Mouse (Mus musculus): Measurements from ENCODE around the gene Srsf4. TPM values are rescaled to one million over a fixed set of nuclear protein-coding genes. Genes with fewer than 3 reads are reported as not detected.

The Srsf4 gene
- polyA plus RNA-seq, 1 experiment from 2014 or later: 142 TPM

DNA sequence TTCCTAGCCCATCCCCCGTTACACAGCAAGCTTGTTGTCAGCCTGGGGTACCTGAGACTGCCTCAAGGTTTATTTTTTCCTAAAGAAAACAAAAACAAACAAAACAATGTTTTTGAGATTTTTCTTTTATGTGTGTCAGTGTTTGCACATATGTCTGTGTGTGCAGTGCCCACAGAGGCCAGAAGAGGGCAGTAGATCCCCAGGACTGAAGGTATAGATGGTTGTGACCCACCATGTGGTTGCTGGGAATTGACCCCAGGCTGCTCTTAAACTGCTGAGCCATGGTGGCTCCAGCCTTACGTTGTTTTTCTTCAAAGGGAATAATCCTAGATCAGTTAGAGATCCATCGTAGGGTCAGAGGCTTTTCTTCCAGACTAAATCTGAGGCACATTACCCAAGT is 34.5 kb downstream of the Srsf4 start:
- Histone ChIP-seq H3K27ac (replicated peaks) (no peak overlapping the region), H3K36me3 (replicated peaks) (peaks cover 40% of the 10 kb centered on the region), H3K9me3 (0 out of 2 replicates have a peak, but pooled peaks cover 3% of the 10 kb centered on the region), H3K27me3 (replicated peaks; ENCODE audit: low read depth, poor library complexity, severe bottlenecking) (peaks cover 20% of the 10 kb centered on the region), H3K4me3 (no peak overlapping the region), H3K4me1 (peaks cover 24% of the 10 kb centered on the region)
- no peak for DNase-seq (ENCODE audit: low spot score)
- 87% methylated on average over 3 of the region's 3 CpGs for WGBS

- Histone ChIP-seq H3K27ac (replicated peaks) (no peak overlapping the region), H3K36me3 (replicated peaks) (peaks cover 16% of the 10 kb centered on the region), H3K4me3 (peak overlapping the region; percentile 37), H3K9me3 (0 out of 2 replicates have a peak, but pooled peaks cover 3% of the 10 kb centered on the region), H3K27me3 (replicated peaks; ENCODE audit: low read depth, poor library complexity, severe bottlenecking) (peaks cover 44% of the 10 kb centered on the region), H3K4me1 (peaks cover 43% of the 10 kb centered on the region)
- DNase-seq (ENCODE audit: low spot score): peak; percentile 67
- WGBS: 15% methylated on average over 21 of the region's 21 CpGs
Measured at GRCm38 (mm10) chr4:131910237-131910994, 37.0 kb downstream of the Srsf4 start.

- Histone ChIP-seq H3K27ac (replicated peaks) (no peak overlapping the region), H3K36me3 (replicated peaks) (0 out of 2 replicates have a peak, but pooled peaks cover 5% of the 10 kb centered on the region), H3K4me1 (peaks cover 54% of the 10 kb centered on the region), H3K4me3 (no peak overlapping the region), H3K9me3 (0 out of 2 replicates have a peak, but pooled peaks cover 3% of the 10 kb centered on the region), H3K27me3 (replicated peaks; ENCODE audit: low read depth, poor library complexity, severe bottlenecking) (peaks cover 55% of the 10 kb centered on the region)
- no peak for DNase-seq (ENCODE audit: low spot score)
- WGBS: 38% methylated on average over 5 of the region's 5 CpGs
Measured at GRCm38 (mm10) chr4:131911521-131911920, 38.1 kb downstream of the Srsf4 start.

DNA sequence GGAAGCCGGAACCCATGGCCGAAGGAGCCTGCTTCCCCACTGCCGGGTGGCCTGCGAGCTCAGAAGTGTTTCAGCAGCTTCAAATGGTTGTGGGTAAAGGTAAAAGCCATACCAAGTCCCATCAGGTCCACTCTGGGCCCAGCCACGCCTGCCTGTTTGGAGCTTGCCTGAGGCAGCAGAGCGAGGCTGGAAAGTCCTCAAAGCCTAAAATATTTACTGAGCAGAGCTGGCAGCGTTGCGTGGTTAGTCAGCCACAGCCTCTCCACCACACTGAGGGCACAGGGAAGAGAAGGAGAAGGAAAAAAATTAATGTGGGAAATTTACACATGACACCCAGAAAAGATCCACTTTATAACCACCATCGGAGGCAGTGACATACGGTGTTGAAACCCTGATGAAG is 40.1 kb downstream of the Srsf4 start:
- peaks cover 71% of the 10 kb centered on the region for H3K4me1 ChIP-seq
- 52% methylated on average over 10 of the region's 10 CpGs for WGBS
- H3K27ac ChIP-seq (replicated peaks): no peak overlapping the region
- no peak for DNase-seq (ENCODE audit: low spot score)
- H3K4me3 ChIP-seq: no peak overlapping the region
- no peaks in the 10 kb centered on the region for H3K9me3 ChIP-seq
- no peaks in the 10 kb centered on the region for H3K36me3 ChIP-seq (replicated peaks)
- peaks cover 75% of the 10 kb centered on the region for H3K27me3 ChIP-seq (replicated peaks; ENCODE audit: low read depth, poor library complexity, severe bottlenecking)

- peaks cover 81% of the 10 kb centered on the region for H3K27me3 ChIP-seq (replicated peaks; ENCODE audit: low read depth, poor library complexity, severe bottlenecking)
- DNase-seq (ENCODE audit: low spot score): peak; percentile 30
- 5% methylated on average over 9 of the region's 9 CpGs for WGBS
Measured at GRCm38 (mm10) chr4:131914046-131914643, 40.7 kb downstream of the Srsf4 start.

DNA sequence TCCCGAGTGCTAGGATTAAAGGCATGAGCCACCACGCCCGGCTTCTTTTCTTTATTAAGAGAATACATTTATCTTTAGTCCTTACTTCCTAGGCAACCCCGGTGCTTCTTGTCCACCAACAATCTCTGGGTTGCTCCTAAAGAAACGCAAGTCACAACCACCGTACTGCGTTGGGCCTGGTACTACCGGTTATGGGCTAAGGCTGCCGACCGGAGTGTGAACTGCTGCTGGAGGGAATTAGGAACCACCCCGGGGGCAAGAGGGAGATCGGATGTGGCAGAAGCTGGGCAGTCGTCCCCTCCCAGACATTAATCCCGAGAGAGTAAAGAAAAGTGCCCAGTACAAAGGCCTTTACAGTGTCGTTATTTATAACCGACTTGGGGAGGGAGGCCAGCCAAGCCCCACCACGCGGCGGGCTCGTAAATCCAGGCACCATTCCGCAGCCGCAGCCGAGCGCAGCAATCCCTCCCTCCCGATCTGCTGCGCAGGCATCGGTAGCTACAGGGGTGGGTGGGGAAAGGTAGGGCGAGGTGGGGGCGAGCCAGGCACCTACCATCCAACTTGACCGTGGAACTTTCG is 41.6 kb downstream of the Srsf4 start:
- no peaks in the 10 kb centered on the region for H3K36me3 ChIP-seq (replicated peaks)
- DNase-seq (ENCODE audit: low spot score): peak; percentile 63
- no peaks in the 10 kb centered on the region for H3K9me3 ChIP-seq
- WGBS: 2% methylated on average over 31 of the region's 31 CpGs
- H3K4me1 ChIP-seq: peaks cover 79% of the 10 kb centered on the region
- peaks cover 89% of the 10 kb centered on the region for H3K27me3 ChIP-seq (replicated peaks; ENCODE audit: low read depth, poor library complexity, severe bottlenecking)
- H3K4me3 ChIP-seq: peak overlapping the region; percentile 50
- no peak overlapping the region; the same call in 1 of the 2 replicates for H3K27ac ChIP-seq (replicated peaks)

More at GRCm38 (mm10) chr4:131914046-131914643, 40.7 kb downstream of the Srsf4 start:
- peak overlapping the region; percentile 28; the same call in 1 of the 2 replicates for H3K4me3 ChIP-seq
- H3K9me3 ChIP-seq: no peaks in the 10 kb centered on the region
- H3K36me3 ChIP-seq (replicated peaks): no peaks in the 10 kb centered on the region
- H3K4me1 ChIP-seq: peaks cover 78% of the 10 kb centered on the region
- H3K27ac ChIP-seq (replicated peaks): no peak overlapping the region

- H3K4me1 ChIP-seq: peaks cover 79% of the 10 kb centered on the region
- DNase-seq (ENCODE audit: low spot score): peak; percentile 31
- H3K27me3 ChIP-seq (replicated peaks; ENCODE audit: low read depth, poor library complexity, severe bottlenecking): peaks cover 98% of the 10 kb centered on the region
- H3K9me3 ChIP-seq: no peaks in the 10 kb centered on the region
- H3K4me3 ChIP-seq: peak overlapping the region; percentile 50
- H3K27ac ChIP-seq (replicated peaks): peak overlapping the region; percentile 0; the same call in 1 of the 2 replicates
- 23% methylated on average over 13 of the region's 13 CpGs for WGBS
- no peaks in the 10 kb centered on the region for H3K36me3 ChIP-seq (replicated peaks)
Measured at GRCm38 (mm10) chr4:131915821-131916328, 42.5 kb downstream of the Srsf4 start.

DNA sequence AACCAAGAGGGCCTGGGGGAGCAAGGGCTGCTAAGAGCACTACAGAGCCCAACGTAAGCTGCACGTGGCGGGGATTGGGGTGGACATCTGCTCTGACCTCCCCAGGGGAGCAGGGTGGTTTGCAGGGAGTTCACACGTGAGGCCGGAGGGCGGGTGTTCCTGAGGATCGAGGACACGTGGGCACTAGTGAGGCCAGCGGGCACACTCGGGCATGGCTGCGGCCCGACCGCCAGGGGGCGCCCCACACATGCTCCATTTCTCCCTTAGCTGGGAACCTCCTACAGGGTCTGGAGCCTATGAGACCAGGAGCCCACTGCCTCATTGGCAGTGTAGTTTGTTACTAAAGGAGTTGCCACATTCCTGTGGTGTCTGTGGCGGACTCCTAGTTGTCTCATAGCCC is 43.0 kb downstream of the Srsf4 start:
- Histone ChIP-seq H3K9me3 (no peaks in the 10 kb centered on the region), H3K36me3 (replicated peaks) (no peaks in the 10 kb centered on the region), H3K27ac (replicated peaks) (peak overlapping the region; percentile 0; the same call in 1 of the 2 replicates), H3K4me3 (peak overlapping the region; percentile 50), H3K27me3 (replicated peaks; ENCODE audit: low read depth, poor library complexity, severe bottlenecking) (peaks cover 99% of the 10 kb centered on the region), H3K4me1 (peaks cover 79% of the 10 kb centered on the region)
- DNase-seq (ENCODE audit: low spot score): peak; percentile 91
- 8% methylated on average over 15 of the region's 15 CpGs for WGBS

DNA sequence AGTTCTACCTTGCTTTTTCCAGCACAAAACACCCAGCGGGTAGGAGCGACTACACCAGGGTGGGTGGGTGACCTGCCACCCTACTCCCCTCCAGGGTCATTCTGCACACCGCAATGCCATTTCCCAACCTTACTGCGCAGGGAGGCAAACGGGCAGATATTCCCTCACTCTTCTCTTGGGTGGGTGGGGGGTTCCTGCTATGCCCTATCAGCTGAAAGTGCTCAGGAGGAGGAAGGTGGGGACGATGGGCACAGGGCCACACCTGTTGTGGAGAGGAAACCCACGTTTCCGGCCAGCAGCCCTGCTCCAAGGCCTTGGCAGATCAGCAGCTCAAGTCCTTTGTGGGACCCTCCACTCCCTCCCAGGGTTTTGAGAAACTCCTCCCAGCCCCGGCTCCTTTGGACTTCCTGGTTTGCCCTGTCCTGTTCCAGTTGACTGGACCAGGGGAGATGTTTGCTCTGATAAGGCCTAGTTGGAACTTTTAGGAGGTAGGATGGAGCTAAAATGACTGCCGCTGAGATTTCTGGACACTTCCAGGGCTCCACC is 43.7 kb downstream of the Srsf4 start:
- Histone ChIP-seq H3K27ac (replicated peaks) (no peak overlapping the region; the same call in 1 of the 2 replicates), H3K36me3 (replicated peaks) (no peaks in the 10 kb centered on the region), H3K4me1 (peaks cover 83% of the 10 kb centered on the region), H3K9me3 (no peaks in the 10 kb centered on the region), H3K27me3 (replicated peaks; ENCODE audit: low read depth, poor library complexity, severe bottlenecking) (peaks cover 99% of the 10 kb centered on the region), H3K4me3 (no peak overlapping the region)
- no peak for DNase-seq (ENCODE audit: low spot score)
- 78% methylated on average over 10 of the region's 10 CpGs for WGBS

GRCm38 (mm10) chr4:131918026-131918533 is 44.7 kb downstream of the Srsf4 start:
- Histone ChIP-seq H3K36me3 (replicated peaks) (peaks cover 10% of the 10 kb centered on the region), H3K4me3 (peak overlapping the region; percentile 80), H3K27me3 (replicated peaks; ENCODE audit: low read depth, poor library complexity, severe bottlenecking) (peaks cover 99% of the 10 kb centered on the region), H3K27ac (replicated peaks) (peak overlapping the region; percentile 96), H3K9me3 (no peaks in the 10 kb centered on the region), H3K4me1 (peaks cover 93% of the 10 kb centered on the region)
- no peak for DNase-seq (ENCODE audit: low spot score)
- 47% methylated on average over 7 of the region's 7 CpGs for WGBS

DNA sequence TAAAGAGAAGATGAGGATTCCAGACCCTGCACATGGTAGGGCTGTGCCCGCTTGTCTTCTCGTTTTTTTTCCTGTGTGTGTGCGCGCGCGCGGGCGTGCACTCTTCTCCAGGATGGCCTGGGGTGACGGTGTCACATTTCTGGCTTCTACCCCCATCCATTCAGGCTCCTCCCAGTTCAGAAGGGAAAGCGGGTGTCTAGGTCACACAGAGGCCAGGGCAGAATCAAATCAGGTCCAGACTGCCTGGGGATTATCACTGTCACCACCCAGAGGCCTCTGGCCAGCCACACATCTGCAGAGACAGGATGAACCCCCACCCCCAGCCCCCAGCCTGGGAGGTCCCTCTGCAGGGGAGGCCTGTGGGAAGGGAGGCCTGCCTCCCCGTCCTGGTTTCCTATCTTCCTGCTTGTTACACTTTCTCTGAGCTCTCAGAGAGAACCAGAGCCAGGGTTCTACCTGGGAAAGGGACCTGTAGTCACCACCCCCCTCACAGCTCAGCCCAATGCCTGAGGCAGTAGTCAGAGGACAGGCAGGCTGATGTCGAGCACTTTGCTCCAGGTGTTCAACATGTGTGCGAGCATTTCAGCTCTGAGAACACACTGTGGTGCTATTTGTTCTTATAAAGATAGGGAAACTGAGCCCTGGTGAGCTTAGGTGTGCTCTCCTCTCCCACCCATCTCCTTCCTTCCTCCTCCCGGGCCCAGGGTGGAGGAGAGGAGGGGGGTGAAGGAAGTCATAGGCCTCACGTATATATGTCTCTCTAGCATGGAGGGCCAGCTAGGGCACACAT is 45.5 kb downstream of the Srsf4 start:
- H3K4me1 ChIP-seq: peaks cover 91% of the 10 kb centered on the region
- WGBS: 4% methylated on average over 15 of the region's 15 CpGs
- no peaks in the 10 kb centered on the region for H3K9me3 ChIP-seq
- peak overlapping the region; percentile 96 for H3K27ac ChIP-seq (replicated peaks)
- H3K4me3 ChIP-seq: peak overlapping the region; percentile 80
- peaks cover 17% of the 10 kb centered on the region for H3K36me3 ChIP-seq (replicated peaks)
- H3K27me3 ChIP-seq (replicated peaks; ENCODE audit: low read depth, poor library complexity, severe bottlenecking): peaks cover 99% of the 10 kb centered on the region
- DNase-seq (ENCODE audit: low spot score): peak; percentile 90
